Mouse (Mus musculus): ENCODE data around the gene Bbs2.
A peak's percentile ranks its signal among the peaks of the same experiment; 100 is the strongest.

DNA sequence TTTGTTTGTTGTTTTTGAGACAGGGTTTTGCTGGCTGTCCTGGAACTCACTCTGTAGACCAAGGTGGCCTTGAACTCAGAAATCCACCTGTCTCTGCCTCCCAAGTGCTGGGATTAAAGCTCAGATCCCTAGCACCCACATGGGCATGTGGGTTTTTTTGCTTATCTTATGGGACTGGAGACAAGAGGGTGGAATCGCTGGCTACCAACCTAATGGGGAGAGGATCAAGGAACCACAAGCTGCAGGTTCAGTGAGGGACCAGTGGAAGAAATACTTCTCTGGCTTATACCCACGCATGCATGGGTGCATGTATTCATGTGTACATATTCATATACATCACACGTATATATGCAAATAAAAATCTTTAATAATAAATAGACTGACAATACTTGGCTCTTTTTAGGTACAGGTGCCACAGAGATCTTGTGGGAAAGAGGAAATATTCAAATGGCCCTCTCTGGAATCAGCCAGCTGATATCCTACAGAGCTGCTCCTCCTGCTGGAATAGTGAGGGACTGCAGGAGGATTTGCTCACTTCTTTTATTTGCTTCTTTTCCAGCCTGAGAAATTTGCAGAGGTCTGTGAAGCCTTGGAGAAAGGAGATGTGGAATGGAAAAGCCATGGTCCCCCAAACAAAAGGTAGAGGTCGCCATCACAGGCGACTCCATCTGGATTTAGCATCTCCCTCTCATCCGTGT is 41.4 kb downstream of the Bbs2 start:
- TF ChIP-seq CTCF (IDR thresholded peaks at IDR 0.05; ENCODE audit: borderline replicate concordance, insufficient read depth, low read depth, low read length) (peak; percentile 55; the same call in 1 of the 2 replicates), POLR2A (IDR thresholded peaks at IDR 0.05; ENCODE audit: borderline replicate concordance, insufficient read depth, low read length) (no peak)
